Mouse (Mus musculus): ENCODE results near the gene Ankrd13b.

Gene Ankrd13b

DNA sequence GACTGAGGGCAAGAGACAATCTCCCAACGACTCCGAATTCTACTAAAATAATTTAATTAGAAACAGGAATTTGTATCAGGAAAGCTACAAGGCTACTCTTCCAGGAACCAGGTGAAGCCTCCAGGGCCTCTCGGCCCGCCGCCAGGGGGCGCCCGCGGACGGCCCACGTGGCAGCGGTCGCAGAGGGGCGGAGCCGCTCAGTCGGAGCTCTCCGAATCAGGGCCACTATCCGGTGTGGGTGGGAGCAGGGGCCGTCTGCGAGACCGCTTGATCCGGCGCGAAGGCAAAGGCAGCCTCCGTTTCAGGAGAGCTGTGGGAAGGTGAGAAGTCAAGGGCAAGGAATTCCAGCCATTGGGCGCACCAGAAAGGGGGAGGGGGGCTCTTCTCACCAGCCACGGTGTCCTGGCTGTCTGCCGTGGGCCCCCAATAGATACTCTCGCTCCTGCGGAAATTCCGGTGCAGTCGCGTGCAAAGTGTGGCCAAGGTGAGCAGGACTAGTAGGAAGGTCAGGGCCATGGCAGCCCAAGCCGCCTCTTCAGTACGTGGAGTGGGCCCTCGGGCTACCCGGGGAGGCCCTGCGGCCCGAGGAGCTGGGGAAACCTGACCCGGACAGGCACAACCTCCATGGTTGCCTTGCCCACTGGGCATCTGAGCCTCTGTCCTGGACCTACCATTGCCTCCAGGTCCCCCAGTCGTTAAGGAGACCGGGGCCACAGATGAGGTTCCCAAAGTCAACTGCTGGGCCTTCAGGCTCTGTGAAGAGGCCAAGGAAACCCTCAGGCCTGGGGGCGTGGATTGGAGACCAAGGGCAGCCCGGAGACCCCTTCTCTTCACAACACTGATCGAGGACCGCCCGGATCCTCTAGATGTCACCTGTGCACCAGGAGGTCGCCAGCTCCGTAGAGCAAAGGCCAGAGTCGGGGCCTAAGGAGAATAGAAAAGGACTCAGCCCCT, 18.9 kb upstream of the Ankrd13b start:
- DNase-seq (ENCODE audit: low spot score) = peak; percentile 86

DNA sequence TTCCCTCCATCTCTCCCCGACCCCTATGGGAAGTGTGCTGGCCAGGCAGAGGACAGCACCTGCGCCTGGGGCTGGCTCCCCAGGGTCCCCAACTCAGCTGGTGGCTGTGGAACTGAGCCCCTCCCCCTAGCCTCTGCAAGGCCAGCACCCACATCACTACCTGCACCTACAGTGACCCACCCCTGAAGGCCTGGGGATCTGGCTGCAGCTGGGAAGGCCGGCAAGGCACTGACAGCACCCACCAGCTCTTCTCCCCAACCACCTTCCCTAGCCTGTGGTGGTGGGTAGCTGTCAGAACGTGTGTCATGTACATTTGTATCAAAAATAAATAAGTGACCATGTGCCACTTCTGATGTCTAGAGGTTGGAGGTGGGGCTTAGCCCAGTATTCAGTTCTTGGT, 17.9 kb upstream of the Ankrd13b start:
- DNase-seq (ENCODE audit: low spot score) = no peak

DNA sequence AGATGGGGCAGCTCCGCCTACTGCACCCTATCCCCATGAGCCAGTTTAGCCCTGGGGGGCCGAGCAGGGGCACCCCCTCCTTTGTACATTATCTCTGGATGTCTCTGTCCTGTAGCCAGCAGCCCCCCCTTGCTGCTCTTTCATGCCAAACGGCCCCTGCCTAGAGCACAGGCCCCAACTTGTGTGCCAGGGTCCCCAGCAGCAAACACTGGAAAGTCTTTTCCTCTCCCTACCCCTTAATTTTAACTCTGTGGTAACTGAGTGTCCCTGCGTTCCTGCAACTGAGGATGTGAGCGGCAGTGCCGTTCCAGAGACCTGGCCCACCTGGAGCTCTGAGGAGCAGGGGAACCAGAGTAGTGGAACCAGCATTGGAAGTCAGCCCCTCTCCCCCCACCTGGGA, 17.5 kb upstream of the Ankrd13b start:
- DNase-seq (ENCODE audit: low spot score) = no peak

DNA sequence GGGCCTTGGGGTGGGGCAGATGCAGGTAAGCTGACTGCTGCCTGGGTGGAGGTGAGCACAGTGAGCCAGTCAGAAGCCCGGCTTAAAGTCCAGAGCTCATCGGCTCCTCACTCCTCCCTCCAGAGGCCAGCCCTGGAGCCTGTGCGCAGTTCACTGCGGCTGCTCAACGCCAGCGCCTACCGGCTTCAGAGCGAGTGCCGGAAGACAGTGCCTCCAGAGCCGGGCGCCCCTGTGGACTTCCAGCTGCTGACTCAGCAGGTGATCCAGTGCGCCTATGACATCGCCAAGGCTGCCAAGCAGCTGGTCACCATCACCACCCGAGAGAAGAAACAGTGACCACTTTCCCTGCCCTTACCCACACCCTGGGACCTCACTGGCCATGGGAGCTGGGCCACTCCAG, 16.8 kb upstream of the Ankrd13b start:
- DNase-seq (ENCODE audit: low spot score) = no peak

DNA sequence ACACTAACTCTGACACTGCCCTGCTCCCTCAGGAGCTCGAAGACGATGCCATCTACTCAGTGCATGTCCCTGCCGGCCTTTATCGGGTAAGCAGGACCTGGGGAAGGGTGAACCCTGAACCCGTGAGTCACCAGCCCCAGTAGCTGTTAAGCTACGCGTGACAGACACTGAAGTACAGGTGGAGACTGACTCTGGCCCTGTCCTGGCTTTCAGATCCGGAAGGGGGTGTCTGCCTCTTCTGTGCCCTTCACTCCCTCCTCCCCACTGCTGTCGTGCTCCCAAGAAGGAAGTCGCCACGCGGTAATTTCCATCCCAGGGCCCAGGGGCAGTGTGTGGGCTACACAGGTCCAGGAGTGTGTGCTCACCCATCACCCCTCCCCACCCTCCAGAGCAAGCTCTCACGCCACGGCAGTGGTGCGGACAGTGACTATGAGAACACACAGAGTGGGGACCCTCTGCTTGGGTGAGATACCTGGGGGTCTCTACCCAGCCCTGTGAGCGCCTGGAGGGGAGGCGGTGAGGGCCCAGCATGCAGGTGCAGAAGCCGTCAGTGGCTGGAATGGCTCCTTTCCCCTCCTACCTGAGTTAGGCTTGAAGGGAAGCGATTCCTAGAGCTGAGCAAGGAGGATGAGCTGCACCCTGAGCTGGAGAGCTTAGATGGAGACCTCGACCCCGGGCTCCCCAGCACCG, 16.0 kb upstream of the Ankrd13b start:
- DNase-seq (ENCODE audit: low spot score) = no peak

DNA sequence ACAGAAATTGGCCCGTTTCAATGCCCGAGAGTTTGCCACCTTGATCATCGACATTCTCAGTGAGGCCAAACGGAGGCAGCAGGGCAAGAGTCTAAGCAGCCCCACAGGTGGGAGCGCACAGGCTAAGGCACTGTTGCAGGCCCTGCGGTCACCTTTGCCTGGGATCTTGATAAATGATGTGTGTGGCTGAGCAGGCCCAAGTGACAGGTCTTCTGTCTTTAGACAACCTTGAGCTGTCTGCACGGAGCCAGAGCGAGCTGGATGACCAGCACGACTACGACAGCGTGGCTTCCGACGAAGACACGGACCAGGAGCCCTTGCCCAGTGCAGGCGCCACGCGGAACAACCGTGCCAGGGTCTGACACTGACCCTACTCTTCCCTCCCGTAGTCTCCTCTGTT, 14.9 kb upstream of the Ankrd13b start:
- no peak for DNase-seq (ENCODE audit: low spot score)

DNA sequence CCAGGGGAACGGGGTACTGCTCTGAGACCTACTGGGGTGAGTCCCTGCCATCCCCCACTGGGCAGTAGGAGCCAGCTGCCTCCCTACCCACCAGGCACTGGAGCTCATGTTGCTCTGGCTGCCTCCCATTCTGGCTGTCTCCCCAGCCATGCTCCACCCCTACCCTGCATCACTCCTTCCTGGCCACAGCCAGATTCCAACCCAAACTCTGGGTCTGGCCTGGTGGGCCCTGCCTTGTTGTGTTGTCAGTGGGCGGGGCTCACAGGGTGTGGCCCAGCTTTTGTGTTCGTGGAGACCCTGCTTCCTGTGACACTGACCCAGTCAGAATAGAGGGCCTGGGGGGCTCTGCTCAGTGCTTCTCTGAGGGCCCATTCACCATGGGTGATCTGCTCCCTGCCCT, 14.0 kb upstream of the Ankrd13b start:
- no peak for DNase-seq (ENCODE audit: low spot score)

DNA sequence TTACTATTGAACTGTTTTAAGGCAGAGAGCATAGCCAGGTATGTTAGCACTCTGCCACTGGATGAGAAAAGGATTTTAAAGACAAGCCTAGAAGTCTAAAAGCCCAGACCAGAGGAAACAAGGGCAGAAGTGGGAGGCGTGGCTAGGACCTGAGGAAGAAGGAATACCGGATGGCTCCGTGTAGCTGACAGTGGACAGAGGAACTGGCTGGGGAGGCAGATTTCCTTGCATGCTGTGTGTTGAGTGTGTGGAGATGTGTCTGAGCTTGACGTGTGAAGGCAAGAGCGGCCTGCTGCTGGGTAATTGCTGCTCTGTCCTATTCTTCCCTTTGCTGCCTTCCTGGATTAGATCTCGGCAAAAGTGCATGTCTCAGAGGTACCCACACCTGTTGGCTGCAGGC, 13.0 kb upstream of the Ankrd13b start:
- DNase-seq (ENCODE audit: low spot score) = no peak

DNA sequence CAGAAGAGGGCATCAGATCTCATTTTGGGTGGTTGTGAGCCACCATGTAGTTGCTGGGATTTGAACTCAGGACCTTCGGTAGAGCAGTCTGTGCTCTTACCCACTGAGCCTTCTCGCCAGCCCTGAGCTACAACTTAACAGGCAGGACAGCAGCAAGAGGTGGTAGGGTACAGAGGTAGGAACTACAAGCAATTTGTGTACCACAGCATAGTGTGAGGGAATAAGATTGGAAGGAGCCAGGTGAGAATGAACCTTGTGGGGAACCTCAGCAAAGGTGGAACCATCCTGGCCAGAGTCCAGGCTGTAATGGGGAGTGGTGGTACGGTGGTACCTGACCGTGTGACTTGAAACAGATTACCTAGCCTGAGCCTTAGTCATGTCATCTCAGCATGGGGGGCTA, 12.5 kb upstream of the Ankrd13b start:
- no peak for DNase-seq (ENCODE audit: low spot score)

DNA sequence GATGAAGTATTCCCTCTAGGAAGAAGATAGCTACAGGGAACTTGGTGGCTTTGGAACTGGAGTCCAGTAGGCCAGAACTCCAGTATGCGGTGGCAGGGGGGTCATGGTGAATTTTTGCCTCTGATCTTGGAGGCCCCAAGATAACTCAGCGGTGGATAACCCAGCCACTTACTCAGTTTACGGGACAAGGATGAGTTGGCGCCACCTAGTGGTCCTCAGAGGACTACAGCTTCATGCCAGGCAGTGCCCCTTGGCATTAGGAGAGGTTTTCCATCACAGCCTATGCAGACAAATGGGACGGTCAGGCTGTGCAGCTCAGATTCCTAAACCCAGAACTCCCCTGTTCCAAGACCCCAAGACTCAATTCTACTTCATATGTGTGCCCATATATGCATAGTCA, 11.9 kb upstream of the Ankrd13b start:
- peak; percentile 86 for DNase-seq (ENCODE audit: low spot score)

DNA sequence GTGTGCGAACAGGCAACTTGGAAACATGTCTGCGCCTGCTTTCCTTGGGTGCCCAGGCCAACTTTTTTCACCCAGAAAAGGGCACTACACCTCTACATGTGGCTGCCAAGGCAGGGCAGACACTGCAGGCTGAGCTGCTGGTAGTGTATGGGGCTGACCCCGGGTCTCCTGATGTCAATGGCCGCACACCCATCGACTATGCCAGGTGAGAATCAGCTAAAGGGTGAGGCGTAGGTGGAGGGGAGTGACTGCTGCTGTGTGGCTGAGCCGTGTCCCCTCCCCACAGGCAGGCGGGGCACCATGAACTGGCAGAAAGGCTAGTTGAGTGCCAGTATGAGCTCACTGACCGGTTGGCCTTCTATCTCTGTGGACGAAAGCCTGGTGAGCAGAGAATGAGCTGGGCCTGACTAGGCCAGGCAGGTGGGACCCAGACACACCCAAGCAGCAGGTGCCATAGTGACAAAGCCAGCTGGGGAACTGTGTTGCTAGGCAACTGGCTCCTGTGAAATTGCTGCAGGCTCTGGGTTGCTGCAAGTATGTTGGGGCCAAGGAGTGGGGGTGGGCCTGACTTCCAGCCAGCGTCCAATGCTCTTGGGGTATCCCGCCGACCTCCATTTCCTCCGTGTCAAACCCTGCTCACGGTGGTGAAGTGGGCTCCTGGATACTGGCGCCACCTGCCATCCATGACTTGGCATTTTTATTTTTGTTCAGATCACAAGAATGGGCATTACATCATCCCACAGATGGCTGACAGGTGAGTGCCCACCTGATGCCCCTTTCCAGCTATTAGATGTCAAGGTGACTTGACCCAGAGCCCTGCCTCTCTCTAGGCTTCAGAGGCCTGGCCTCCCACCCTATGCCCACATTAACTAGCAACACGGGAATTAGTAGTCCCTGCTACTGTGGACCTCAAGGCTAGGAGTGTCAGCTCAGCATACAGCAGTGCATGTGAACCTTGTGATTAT, 11.2 kb upstream of the Ankrd13b start:
- no peak for DNase-seq (ENCODE audit: low spot score)

DNA sequence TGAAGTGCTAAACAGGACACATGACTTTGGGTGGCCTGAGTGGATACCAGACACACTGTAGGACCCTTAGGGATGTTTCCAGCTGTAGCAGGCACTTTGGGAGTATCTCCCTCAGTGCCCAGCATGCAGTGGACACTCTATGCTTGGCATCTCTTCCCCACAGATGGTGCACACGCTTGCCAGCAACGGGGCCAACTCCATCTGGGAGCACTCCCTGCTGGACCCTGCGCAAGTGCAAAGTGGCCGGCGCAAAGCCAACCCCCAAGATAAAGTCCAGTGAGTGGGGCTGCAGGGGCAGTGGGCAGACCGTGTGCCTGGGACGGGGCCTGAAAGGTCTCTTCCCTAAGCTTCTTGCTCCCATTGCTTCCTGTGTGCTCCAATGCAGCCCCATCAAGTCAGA, 9.9 kb upstream of the Ankrd13b start:
- DNase-seq (ENCODE audit: low spot score) = no peak

DNA sequence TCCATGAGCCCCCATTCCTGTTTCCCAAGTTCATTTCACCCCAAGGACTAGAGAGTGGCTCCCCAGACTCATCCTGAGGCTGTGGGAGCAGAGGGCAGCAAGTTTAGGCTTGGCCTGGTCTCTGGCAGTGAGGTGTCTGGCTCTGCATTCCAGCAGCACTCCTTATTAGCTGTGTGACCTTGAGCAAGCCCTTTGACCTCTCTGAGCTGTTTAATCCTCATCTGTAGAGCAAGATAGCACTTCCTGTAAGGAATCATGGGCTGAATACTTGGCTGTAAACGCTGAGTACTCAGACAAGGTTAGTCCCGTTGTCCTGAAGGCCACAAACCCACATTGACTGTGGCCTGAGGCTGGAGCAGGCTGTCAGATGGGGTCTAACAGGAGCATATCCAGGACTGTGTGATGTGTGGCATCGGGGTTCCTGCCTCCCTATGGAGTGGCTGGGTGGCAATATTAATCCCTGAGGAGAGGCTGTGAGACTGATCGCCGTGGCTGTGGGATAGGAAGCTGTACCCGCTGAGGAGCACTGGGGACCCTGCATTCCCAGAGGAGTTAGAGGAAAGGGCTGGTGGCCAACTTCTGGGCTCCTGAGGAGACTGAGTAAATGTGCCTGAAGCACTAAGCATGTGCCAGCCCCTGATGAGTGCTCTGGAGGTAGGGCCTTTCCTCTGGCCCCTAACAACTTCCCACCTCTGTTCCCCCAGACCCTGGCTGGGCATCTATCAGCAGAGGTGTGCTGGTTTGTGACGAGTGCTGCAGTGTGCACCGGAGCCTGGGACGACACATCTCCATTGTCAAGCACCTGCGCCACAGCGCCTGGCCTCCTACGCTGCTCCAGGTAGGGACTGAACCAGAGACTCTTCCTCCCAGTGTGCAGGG, 9.0 kb upstream of the Ankrd13b start:
- no peak for DNase-seq (ENCODE audit: low spot score)

DNA sequence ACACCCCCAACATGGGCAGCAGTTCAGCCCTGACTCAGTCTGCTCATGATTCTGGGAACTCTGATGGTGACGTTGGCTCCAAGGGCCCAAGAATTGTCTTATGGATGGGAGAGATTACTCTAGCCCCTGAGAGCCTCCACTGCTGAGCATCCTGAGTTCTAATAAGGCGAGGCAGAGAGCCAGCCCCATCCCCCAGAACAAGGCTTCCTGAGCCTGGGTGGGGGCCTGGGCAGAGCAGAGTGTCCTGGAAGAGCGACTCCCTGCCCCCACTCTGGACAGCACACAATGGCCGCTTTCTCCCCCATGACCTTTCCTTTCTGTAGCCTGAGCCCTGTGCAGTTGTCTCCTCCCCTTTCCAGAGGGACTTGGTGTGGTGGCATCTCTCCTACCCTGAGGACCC, 8.4 kb upstream of the Ankrd13b start:
- DNase-seq (ENCODE audit: low spot score) = peak; percentile 71

DNA sequence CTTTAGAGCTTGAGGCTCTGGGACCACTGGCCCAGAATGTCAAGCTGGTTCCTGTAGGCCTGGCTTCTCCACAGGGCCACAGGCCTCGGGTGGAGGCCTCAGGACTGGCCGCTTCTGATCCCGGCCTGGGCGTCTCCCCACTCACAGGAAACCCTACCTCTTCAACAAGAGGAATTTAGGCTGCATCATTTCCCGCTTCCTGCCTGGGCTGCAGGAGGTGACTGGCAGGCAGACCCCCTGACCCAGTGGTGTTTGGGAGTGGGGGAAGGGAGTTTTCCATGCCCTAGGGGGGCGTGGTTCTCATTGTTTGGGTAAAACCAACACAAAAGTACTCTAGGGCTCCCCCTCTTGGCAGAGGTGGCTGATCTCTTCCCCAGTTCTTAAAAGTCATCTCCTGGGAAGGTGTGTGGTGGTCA, 7.9 kb upstream of the Ankrd13b start:
- peak; percentile 95 for DNase-seq (ENCODE audit: low spot score)

DNA sequence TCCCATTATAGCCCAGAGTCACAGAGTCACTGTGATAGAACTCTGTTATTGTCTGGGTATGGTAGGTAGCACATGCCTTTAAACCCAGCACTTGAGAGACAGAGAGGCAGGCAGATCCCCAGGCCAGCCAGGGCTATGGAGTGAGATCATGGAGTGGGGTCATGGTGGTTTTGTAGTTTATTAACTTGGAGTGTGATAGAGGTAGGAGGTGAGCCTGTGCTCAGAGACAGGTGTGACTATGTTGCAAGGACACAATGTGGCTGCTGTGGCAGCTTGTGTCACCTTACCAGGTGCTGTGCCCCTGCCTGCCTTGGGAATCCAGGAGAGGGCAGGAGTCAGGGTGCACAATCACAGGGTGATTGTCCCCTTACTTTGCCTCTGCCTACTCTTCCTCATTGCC, 6.0 kb upstream of the Ankrd13b start:
- DNase-seq (ENCODE audit: low spot score) = no peak

DNA sequence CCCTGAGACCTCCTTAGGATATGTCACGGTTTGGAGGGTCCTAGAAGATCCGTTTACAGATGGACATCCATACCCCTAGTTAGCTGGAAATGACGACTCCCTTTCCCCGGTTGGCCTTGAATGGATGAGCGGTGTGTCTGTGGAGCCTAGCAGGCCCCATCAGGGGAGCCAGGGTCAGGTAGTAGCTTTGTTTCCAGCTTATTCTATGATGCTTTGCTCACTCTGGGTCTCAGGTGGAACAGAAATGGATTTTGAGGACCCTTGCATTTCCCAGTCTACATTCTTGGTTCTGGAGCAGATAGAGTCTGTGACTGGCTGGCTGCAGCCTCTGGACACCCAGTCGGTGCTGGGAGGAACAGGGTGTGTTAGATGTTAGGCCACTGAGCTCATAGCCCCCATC, 5.3 kb upstream of the Ankrd13b start:
- DNase-seq (ENCODE audit: low spot score) = no peak

DNA sequence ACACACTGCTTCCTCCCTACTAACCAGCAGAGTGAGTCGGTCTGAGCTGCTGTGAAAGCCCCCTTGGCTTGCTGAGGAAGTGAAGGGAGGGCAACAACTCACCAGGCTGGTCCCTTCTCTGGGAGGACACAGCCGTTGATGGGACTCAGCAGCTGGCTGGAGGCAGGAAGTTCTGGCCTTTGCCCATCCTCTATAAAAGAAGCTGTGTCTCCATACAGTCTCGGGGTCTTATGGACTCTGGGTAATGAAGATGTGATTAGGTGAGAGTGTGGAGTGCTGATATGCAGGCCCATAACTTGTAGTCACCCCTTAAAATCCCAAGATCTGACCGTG, 4.8 kb upstream of the Ankrd13b start:
- no peak for DNase-seq (ENCODE audit: low spot score)

DNA sequence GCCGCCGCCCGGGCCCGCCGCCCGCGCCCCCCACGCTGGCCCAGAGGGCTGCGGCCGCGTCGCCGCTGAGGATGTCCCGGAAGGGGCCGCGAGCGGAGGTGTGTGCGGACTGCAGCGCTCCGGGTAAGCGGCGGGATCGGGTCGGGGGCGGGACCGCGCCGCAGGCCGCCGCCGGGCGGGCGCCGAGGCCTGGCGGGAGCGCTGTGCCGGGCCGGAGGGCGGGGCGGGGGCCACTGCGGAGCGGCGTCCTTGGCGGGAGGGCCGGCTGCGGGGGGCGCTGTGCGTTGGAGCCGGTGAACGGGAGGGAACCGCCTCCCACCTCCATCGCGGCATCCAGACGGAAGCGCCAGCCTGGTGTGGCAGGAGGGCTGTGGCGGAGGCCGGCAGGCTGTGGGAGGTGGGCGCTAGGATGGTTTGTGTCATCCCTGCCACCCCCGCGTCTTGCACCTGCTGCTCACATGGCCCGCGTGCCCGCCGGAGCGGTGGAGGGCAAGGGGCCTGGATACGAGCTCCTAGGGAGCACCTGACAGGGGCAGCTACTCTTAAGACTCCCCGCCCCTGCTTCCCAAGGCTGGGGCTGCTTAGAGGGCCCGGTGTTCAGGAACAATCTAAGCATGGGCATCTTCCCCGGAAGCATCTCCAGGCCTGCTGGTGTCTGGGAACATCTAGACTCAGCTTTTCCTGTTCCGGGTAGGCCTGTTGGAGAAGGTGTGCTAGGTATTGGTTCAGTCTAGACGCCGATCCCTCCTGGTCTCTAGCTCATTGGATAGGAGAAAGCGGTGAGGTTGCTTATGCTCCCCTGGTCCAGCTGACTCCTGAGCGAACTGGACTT, 4.2 kb upstream of the Ankrd13b start, which contains the start of gene Git1:
Git1 (plus strand) TSS at position 51 of the 832 bp plus-strand sequence.
- DNase-seq (ENCODE audit: low spot score) = peak; percentile 44

DNA sequence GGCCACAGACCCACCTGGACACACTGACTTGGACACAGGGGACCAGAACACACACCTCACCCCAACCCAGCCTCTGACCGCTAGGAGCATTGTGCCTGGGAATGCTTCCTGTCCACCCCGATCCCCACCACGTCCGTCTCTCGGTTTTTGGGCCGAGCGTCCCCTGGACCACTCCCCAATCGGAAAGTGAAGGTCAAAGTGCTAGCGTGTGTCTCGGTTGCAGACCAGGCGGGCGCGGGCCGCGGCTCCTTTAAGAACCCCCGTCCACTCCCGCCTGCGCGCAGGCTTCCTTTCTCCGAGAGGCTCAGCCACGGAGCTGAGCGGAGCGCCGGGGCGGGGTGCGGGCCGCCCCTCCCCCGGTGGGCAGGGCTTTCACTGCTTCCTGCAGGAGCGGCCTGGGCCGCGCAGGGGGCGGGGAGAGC, 3.4 kb upstream of the Ankrd13b start:
- DNase-seq (ENCODE audit: low spot score) = peak; percentile 94
